Mouse (Mus musculus) spleen, adult 2 months (tissue): Measurements from ENCODE around the gene Nppc.

Source experiments
- CTCF ChIP-seq: fragments of 200-500 bp; IDR thresholded peaks from 2 replicates; pipeline ENCODE4 v1.5.1; 2011; ENCODE audit warnings: mild to moderate bottlenecking, inconsistent platforms; ENCODE audit not compliant: insufficient read depth, insufficient read length, insufficient replicate concordance; ENCODE audit errors: extremely low read depth
- POLR2A ChIP-seq: fragments of 200-500 bp; IDR thresholded peaks from 2 replicates; pipeline ENCODE4 v1.6.1; 2011; ENCODE audit warnings: low read depth, low read length, inconsistent platforms

DNA sequence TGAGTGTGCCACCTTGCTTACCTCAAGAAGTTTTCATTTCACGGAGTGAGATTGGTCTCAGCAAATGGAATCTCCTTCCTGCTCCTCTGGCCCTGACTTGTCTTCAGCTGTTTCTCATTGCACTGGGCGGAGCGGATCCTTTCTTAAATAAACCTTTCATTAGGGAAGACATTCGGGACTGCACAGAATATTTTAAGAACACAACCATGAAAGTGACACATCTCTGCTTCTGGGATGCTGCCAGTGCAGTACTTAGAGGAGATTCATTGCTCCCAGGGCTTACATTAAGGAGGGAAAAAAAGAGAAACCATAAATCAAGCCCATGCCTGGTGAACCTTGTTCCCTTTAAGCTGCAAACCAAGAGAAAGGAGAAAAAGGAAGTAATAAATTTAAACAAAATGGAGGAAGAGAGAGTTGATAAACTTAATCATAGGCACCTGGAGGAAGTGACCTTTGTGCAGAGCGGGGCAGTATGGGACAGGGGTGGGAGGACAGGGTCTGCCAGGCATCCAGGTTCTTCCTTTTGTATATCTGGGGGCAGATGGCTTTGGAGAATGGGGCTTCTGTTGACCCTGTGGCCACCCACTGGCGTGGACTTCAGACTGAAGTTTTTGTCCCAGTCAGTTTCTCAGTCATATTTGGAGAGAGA, 37.5 kb downstream of the Nppc start:
- TF ChIP-seq CTCF (no peak), POLR2A (no peak)
